Mouse (Mus musculus) bone marrow, adult 2 months (tissue): ENCODE measurements around the gene 4930519G04Rik. TPM values are rescaled to one million over a fixed set of nuclear protein-coding genes. Genes with fewer than 3 reads are reported as not detected.
A peak's percentile ranks its signal among the peaks of the same experiment; 100 is the strongest.
"Not testable (repeated sequence)": the region's sequence is repeated elsewhere in the genome, so short reads cannot be mapped to it uniquely, and the experiment has no call there.

ENCODE experiments used
- H3K27ac ChIP-seq: fragments of 200-500 bp; 2 replicates; pipeline ENCODE4 v1.5.1; 2012; ENCODE audit warnings: low read depth, mild to moderate bottlenecking, control low read depth, inconsistent platforms, low read length; ENCODE audit not compliant: control insufficient read depth, poor library complexity, insufficient read depth
- H3K4me1 ChIP-seq: fragments of 200-500 bp; 2 replicates; pipeline ENCODE4 v1.6.1; 2011; ENCODE audit warnings: low read length; ENCODE audit not compliant: control insufficient read depth, insufficient read depth
- H3K4me3 ChIP-seq: fragments of 200-500 bp; replicated peaks from 2 replicates; pipeline ENCODE3; 2011; ENCODE audit warnings: mild to moderate bottlenecking, low read depth, low read length, control low read depth; ENCODE audit not compliant: control insufficient read depth
- CTCF ChIP-seq: fragments of 200-500 bp; IDR thresholded peaks from 2 replicates; pipeline ENCODE4 v1.5.1; 2011; ENCODE audit warnings: low read length, control low read depth; ENCODE audit not compliant: control insufficient read depth, insufficient read depth
- POLR2A ChIP-seq: fragments of 200-500 bp; IDR thresholded peaks from 2 replicates; pipeline ENCODE4 v1.6.1; 2011; ENCODE audit warnings: low read depth, mild to moderate bottlenecking, control low read depth, low read length, borderline replicate concordance; ENCODE audit not compliant: control insufficient read depth
- WGBS: fragments of 180-500 bp; shearing (Covaris S2); methylation state at CpG from one replicate; pipeline ENCODE4 v1.1.7; 2018; 5-methylcytosine and 5-hydroxymethylcytosine counted together
- polyA plus RNA-seq: library from polyadenylated mRNA; stranded (reverse); fragments of >200 nt; gene quantifications from 2 replicates; pipeline ENCODE4 v1.2.4, GENCODE M21; 2011; ENCODE audit warnings: low replicate concordance; ENCODE audit not compliant: missing spikeins, insufficient read depth, insufficient read length

4930519G04Rik gene
- polyA plus RNA-seq, 1 experiment = not detected

GRCm38 (mm10) chr5:114825978-114826691, 27.3 kb upstream of the 4930519G04Rik start:
- 6% methylated on average over 27 of the region's 27 CpGs for WGBS
- H3K27ac ChIP-seq = no peak overlapping the region
- H3K4me1 ChIP-seq = peaks cover 5% of the 10 kb centered on the region; the same call in 1 of the 2 replicates
- TF ChIP-seq CTCF = peak; percentile 19; the same call in 1 of the 2 replicates
- TF ChIP-seq POLR2A = 0 out of 2 replicates have a peak, but pooled peaks have one; percentile 18
- peak overlapping the region; percentile 51 for H3K4me3 ChIP-seq

- TF ChIP-seq POLR2A = no peak
- no peak for TF ChIP-seq CTCF
Measured at GRCm38 (mm10) chr5:114827427-114827826, 26.0 kb upstream of the 4930519G04Rik start.

GRCm38 (mm10) chr5:114829740-114830139, 23.7 kb upstream of the 4930519G04Rik start:
- H3K27ac ChIP-seq = no peak overlapping the region; the same call in 1 of the 2 replicates
- no peak overlapping the region for H3K4me3 ChIP-seq
- 56% methylated on average over 3 of the region's 3 CpGs for WGBS
- no peak for TF ChIP-seq CTCF
- no peak for TF ChIP-seq POLR2A
- peaks cover 3% of the 10 kb centered on the region; the same call in 1 of the 2 replicates for H3K4me1 ChIP-seq

More at GRCm38 (mm10) chr5:114827427-114827826, 26.0 kb upstream of the 4930519G04Rik start:
- no peak overlapping the region for H3K4me3 ChIP-seq
- peaks cover 5% of the 10 kb centered on the region; the same call in 1 of the 2 replicates for H3K4me1 ChIP-seq
- 47% methylated on average over 12 of the region's 12 CpGs for WGBS
- H3K27ac ChIP-seq = no peak overlapping the region

GRCm38 (mm10) chr5:114836886-114837285, 16.6 kb upstream of the 4930519G04Rik start:
- Histone ChIP-seq H3K27ac (no peak overlapping the region), H3K4me3 (no peak overlapping the region), H3K4me1 (no peaks in the 10 kb centered on the region)
- TF ChIP-seq CTCF (no peak), POLR2A (no peak)
- 77% methylated on average over 12 of the region's 12 CpGs for WGBS

GRCm38 (mm10) chr5:114840481-114840880, 13.0 kb upstream of the 4930519G04Rik start:
- 70% methylated on average over 5 of the region's 5 CpGs for WGBS

GRCm38 (mm10) chr5:114842155-114842554, 11.3 kb upstream of the 4930519G04Rik start:
- H3K4me3 ChIP-seq, H3K27ac ChIP-seq, H3K4me1 ChIP-seq: not testable (repeated sequence)
- 65% methylated on average over 3 of the region's 3 CpGs for WGBS

More at GRCm38 (mm10) chr5:114840481-114840880, 13.0 kb upstream of the 4930519G04Rik start:
- H3K27ac ChIP-seq, H3K4me1 ChIP-seq, H3K4me3 ChIP-seq: not testable (repeated sequence)

GRCm38 (mm10) chr5:114842674-114843073, 10.8 kb upstream of the 4930519G04Rik start:
- no peaks in the 10 kb centered on the region for H3K4me1 ChIP-seq
- H3K4me3 ChIP-seq = no peak overlapping the region
- 88% methylated on average over 5 of the region's 5 CpGs for WGBS
- no peak for TF ChIP-seq CTCF
- no peak for TF ChIP-seq POLR2A
- no peak overlapping the region for H3K27ac ChIP-seq

GRCm38 (mm10) chr5:114844371-114844770, 9.1 kb upstream of the 4930519G04Rik start:
- H3K4me3 ChIP-seq, H3K4me1 ChIP-seq, H3K27ac ChIP-seq: not testable (repeated sequence)
- WGBS = 78% methylated on average over 2 of the region's 2 CpGs

GRCm38 (mm10) chr5:114851565-114852236, 1.8 kb upstream of the 4930519G04Rik start:
- WGBS = 77% methylated on average over 20 of the region's 20 CpGs
- Histone ChIP-seq H3K27ac (no peak overlapping the region), H3K4me1 (no peaks in the 10 kb centered on the region), H3K4me3 (no peak overlapping the region)
- no peak for TF ChIP-seq CTCF
